ENCODE assay signal across 8 mouse cellular contexts in the genomic region with DNA sequence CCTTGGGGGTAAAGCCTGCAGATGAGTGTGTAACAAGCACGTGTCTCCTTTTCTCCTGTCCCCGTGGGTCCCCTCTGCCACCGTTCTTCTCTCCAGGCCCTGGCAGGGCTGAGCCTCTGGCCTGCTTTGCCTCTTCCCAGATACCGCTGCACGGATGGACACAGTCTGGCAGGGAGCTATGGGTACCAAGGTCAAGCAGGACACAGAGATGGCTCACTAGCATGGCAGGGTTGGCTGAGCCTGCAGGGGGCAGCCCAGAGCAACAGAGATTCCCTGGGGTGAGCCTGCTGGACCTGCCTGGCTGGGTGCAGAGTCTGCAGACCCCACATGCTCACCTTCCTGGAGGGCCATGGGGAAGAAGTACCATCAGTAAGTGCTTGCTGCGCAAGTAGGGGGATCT. TPM values are rescaled to one million over a fixed set of nuclear protein-coding genes. Genes with fewer than 3 reads are reported as not detected.
A peak's percentile ranks its signal among the peaks of the same experiment; 100 is the strongest.
DNase-seq lines count a peak whose midpoint lies in the region; ATAC-seq and TF ChIP-seq lines count a peak whose summit lies in the region.
"Had no signal": no experiment of that assay in that cellular context is flagged by ENCODE, and none has a peak within 500 bp of the region (broad histone marks: within the 10 kb centered on the region; RNA-seq: fewer than 3 reads in every experiment).

No protein-coding gene starts in this region.

- DNase-seq in CH12.LX (ENCODE audit: extremely low read depth), result no peak
- DNase-seq in Patski (ENCODE audit: low read depth, low spot score), result no peak
- DNase-seq in left cerebral cortex, adult 2 months (ENCODE audit: extremely low spot score in 1 of 2, low spot score in 2 of 2), result peak; percentile 43 to 45
- peak; percentile 93 for DNase-seq in midbrain, embryonic 11.5 days (ENCODE audit: low spot score, missing footprints)
- peak; percentile 57 to 75 for DNase-seq in spleen, postnatal 10 days (ENCODE audit: low spot score in 2 of 2)

- POLR2A ChIA-PET in Patski (lab: Charles Lee), result interaction anchor here (0.8 to 1.8 kb wide), 2 partner anchors 41 to 51 kb away, joined by 4 to 6 read pairs; a partner anchor contains a TSS

- TF ChIP-seq POLR2A in CH12.LX (IDR thresholded peaks at IDR 0.05; ENCODE audit: low read depth, low read length), result no peak

- peak; percentile 74 for ATAC-seq in Patski
- ATAC-seq in erythroblast, adult 5-6 weeks (replicated peaks; ENCODE audit: low FRiP score, poor library complexity, severe bottlenecking), result 0 out of 2 replicates have a peak, but pooled peaks have one; percentile 15
- peak; percentile 53; the same call in 1 of the 2 replicates for ATAC-seq in hindbrain, embryonic 13.5 days (ENCODE audit: low FRiP score)
- peak; percentile 26 for ATAC-seq in midbrain, embryonic 11.5 days (ENCODE audit: low FRiP score)

- H3K4me1 ChIP-seq in CH12.LX (ENCODE audit: control insufficient read depth in 1 of 2, insufficient read depth in 2 of 2), result peaks cover 3 to 26% of the 10 kb centered on the region in 2 experiments
- peaks cover 28% of the 10 kb centered on the region for H3K4me1 ChIP-seq in hindbrain, embryonic 13.5 days (replicated peaks)
- peaks cover 18% of the 10 kb centered on the region for H3K4me1 ChIP-seq in midbrain, embryonic 11.5 days (ENCODE audit: control insufficient read depth, insufficient read depth, low read length)

- no peak overlapping the region for H3K4me2 ChIP-seq in CH12.LX (ENCODE audit: insufficient read depth, low read depth, poor library complexity, severe bottlenecking)
- no peak overlapping the region for H3K4me2 ChIP-seq in hindbrain, embryonic 13.5 days
- H3K4me2 ChIP-seq in midbrain, embryonic 11.5 days, result no peak overlapping the region

- H3K27me3 ChIP-seq in CH12.LX (replicated peaks) (peaks cover 28% of the 10 kb centered on the region), Patski (no peaks in the 10 kb centered on the region)
- H3K27me3 ChIP-seq in hindbrain, embryonic 13.5 days, result 0 out of 2 replicates have a peak, but pooled peaks cover 5% of the 10 kb centered on the region
- H3K27me3 ChIP-seq in midbrain, embryonic 11.5 days (ENCODE audit: control insufficient read depth, insufficient read depth, low read length), result no peaks in the 10 kb centered on the region

- no peak for TF ChIP-seq EP300 in CH12.LX (IDR thresholded peaks at IDR 0.05; ENCODE audit: low read length)

- no peaks in the 10 kb centered on the region for H3K36me3 ChIP-seq in CH12.LX (replicated peaks in 1 of 2; ENCODE audit: control insufficient read depth in 1 of 2, insufficient read depth in 1 of 2, low read length in 1 of 2)
- no peaks in the 10 kb centered on the region for H3K36me3 ChIP-seq in hindbrain, embryonic 13.5 days
- no peaks in the 10 kb centered on the region for H3K36me3 ChIP-seq in midbrain, embryonic 11.5 days (ENCODE audit: control insufficient read depth, insufficient read depth, low read length)

- no peak overlapping the region for H3K27ac ChIP-seq in CH12.LX (ENCODE audit: insufficient read depth, low read depth)
- no peak overlapping the region for H3K27ac ChIP-seq in hindbrain, embryonic 13.5 days
- peak overlapping the region; percentile 21; the same call in 1 of the 2 replicates for H3K27ac ChIP-seq in left cerebral cortex, adult 2 months
- H3K27ac ChIP-seq in midbrain, embryonic 11.5 days (ENCODE audit: low read depth, low read length), result no peak overlapping the region; the same call in 1 of the 2 replicates

- CTCF ChIA-PET in Patski (lab: Charles Lee), result interaction anchor here (0.8 to 1.4 kb wide), 4 partner anchors 26 to 111 kb away, joined by 3 to 5 read pairs (median 4); no protein-coding TSS in a partner anchor

- peak; percentile 11 for TF ChIP-seq RAD21 in CH12.LX (IDR thresholded peaks at IDR 0.05; ENCODE audit: low read depth, low read length)

- H3K9me3 ChIP-seq in CH12.LX (replicated peaks; ENCODE audit: low read length), result peaks cover 4% of the 10 kb centered on the region
- H3K9me3 ChIP-seq in hindbrain, embryonic 13.5 days, result no peaks in the 10 kb centered on the region
- no peaks in the 10 kb centered on the region for H3K9me3 ChIP-seq in midbrain, embryonic 11.5 days (ENCODE audit: control insufficient read depth, low read length)
- H3K9me3 ChIP-seq: megakaryocyte, embryonic 14.5 days had no signal

- in situ Hi-C loops in CH12.LX (cut with MboI; ENCODE audit: low pct_ligation_motif_present, low pct_unique_long_range_greater_than_20kb, low sequenced_read_pairs) (no loop called here), Patski (cut with MboI; ENCODE audit: low pct_unique_long_range_greater_than_20kb) (loop anchor here (5.0 kb wide), 1 partner anchor 41 kb away; a partner anchor contains a TSS)

- H3K9ac ChIP-seq in CH12.LX (ENCODE audit: insufficient read depth, low read depth), result no peak overlapping the region
- no peak overlapping the region for H3K9ac ChIP-seq in hindbrain, embryonic 13.5 days
- peak overlapping the region; percentile 36; the same call in 1 of the 2 replicates for H3K9ac ChIP-seq in midbrain, embryonic 11.5 days (ENCODE audit: low read length)

- peak in 1 of 2 experiments; percentile 52; a peak in 2 of 4 replicates for TF ChIP-seq CTCF in CH12.LX (conservative IDR thresholded peaks at IDR 0.05 in 1 of 2, IDR thresholded peaks at IDR 0.05 in 1 of 2; ENCODE audit: low read depth in 2 of 2, low read length in 2 of 2)
- TF ChIP-seq CTCF in Patski (IDR thresholded peaks at IDR 0.05), result no peak
- TF ChIP-seq CTCF in left cerebral cortex, adult 2 months (IDR thresholded peaks at IDR 0.05), result peak; percentile 61

- intact Hi-C loops in left cerebral cortex, adult 2 months (cut with DNase I), result no loop called here

- H3K4me3 ChIP-seq in CH12.LX (replicated peaks in 1 of 3; ENCODE audit: low read depth in 2 of 3, low read length in 2 of 3, poor library complexity in 1 of 3), result no peak overlapping the region
- no peak overlapping the region for H3K4me3 ChIP-seq in hindbrain, embryonic 13.5 days
- no peak overlapping the region for H3K4me3 ChIP-seq in left cerebral cortex, adult 2 months
- H3K4me3 ChIP-seq in midbrain, embryonic 11.5 days (ENCODE audit: low read depth, low read length), result no peak overlapping the region
- H3K4me3 ChIP-seq: megakaryocyte, embryonic 14.5 days had no signal

- H3K79me2 ChIP-seq in CH12.LX (replicated peaks; ENCODE audit: control insufficient read depth, extremely low read depth, insufficient read depth, poor library complexity, severe bottlenecking), result no peaks in the 10 kb centered on the region

- WGBS in hindbrain, embryonic 13.5 days, result 47% methylated on average over 6 of the region's 6 CpGs
- 53% methylated on average over 6 of the region's 6 CpGs for WGBS in midbrain, embryonic 11.5 days

- dilution Hi-C loops in CH12.LX (cut with MboI; ENCODE audit: extremely low pct_ligation_motif_present, extremely low pct_unique_long_range_greater_than_20kb, low sequenced_read_pairs), result no loop called here

TF ChIP-seq in CH12.LX, 34 proteins besides CTCF, POLR2A, EP300 and RAD21:
- no peak for TF ChIP-seq MXI1 (IDR thresholded peaks at IDR 0.05; ENCODE audit: low read depth, low read length)
- no peak for TF ChIP-seq CHD2 (IDR thresholded peaks at IDR 0.05; ENCODE audit: low read length)
- TF ChIP-seq SMC3 (IDR thresholded peaks at IDR 0.05; ENCODE audit: low read depth, low read length), result peak; percentile 38
- TF ChIP-seq E2F4 (IDR thresholded peaks at IDR 0.05; ENCODE audit: insufficient replicate concordance, low read depth, low read length), result no peak
- TF ChIP-seq HCFC1 (IDR thresholded peaks at IDR 0.05; ENCODE audit: low read depth, low read length), result no peak
- TF ChIP-seq ETS1 (conservative IDR thresholded peaks at IDR 0.05; ENCODE audit: low read depth, low read length), result no peak

RNA-seq across cellular contexts. Expression of a gene that starts 1.0 kb away (rescaled TPM):
- total RNA-seq in CH12.LX (2012; rRNA removed) (not detected in 2 replicates), CH12.LX (2014; rRNA removed) (not detected in 2 replicates)
- polyA plus RNA-seq in CH12.LX (2012; ENCODE audit: insufficient read length, low read depth) (not detected in 2 replicates), Patski (2021) (1.4 TPM)
- not detected in 2 replicates for total RNA-seq in erythroblast, adult 5-6 weeks (2015; ENCODE audit: low replicate concordance)
- total RNA-seq in erythroblast, adult 5-6 weeks (2017; ENCODE audit: low replicate concordance), result not detected in 2 replicates
- not detected in 2 replicates for polyA plus RNA-seq in hindbrain, embryonic 13.5 days (2015; fragmentation: Nextera tagmentation; extraction: Ambion mirVana)
- total RNA-seq in left cerebral cortex, adult 2 months (2021), result not detected
- 0.39 TPM in 1 of 2 replicates, not detected in the other for polyA plus RNA-seq in midbrain, embryonic 11.5 days (2014; fragmentation: Nextera tagmentation; extraction: Ambion mirVana)

RNA-seq across cellular contexts. Expression of a gene that starts 41.3 kb away (rescaled TPM):
- total RNA-seq in CH12.LX (2012; rRNA removed), result not detected in 2 replicates
- total RNA-seq in CH12.LX (2014; rRNA removed), result not detected in 2 replicates
- polyA plus RNA-seq in CH12.LX (2012; ENCODE audit: insufficient read length, low read depth), result not detected in 2 replicates
- polyA plus RNA-seq in Patski (2021), result 56.0 TPM
- total RNA-seq in erythroblast, adult 5-6 weeks (2015; ENCODE audit: low replicate concordance), result 2.9 and 9.4 TPM in 2 replicates
- 4.4 and 9.9 TPM in 2 replicates for total RNA-seq in erythroblast, adult 5-6 weeks (2017; ENCODE audit: low replicate concordance)
- polyA plus RNA-seq in hindbrain, embryonic 13.5 days (2015; fragmentation: Nextera tagmentation; extraction: Ambion mirVana), result 22.9 and 27.1 TPM in 2 replicates
- total RNA-seq in left cerebral cortex, adult 2 months (2021), result 10 to 100 TPM; 25.9 to 26.2 TPM
- polyA plus RNA-seq in midbrain, embryonic 11.5 days (2014; fragmentation: Nextera tagmentation; extraction: Ambion mirVana), result 38.3 and 40.5 TPM in 2 replicates

Comparison
In these comparisons a context has a peak if more than half of its experiments do, and no peak if none do; other contexts are left out.
1. DNase-seq: peak in left cerebral cortex, adult 2 months (2 of 2), midbrain, embryonic 11.5 days (single experiment) and spleen, postnatal 10 days (2 of 2); none in CH12.LX (single experiment) and Patski (single experiment).
2. ATAC-seq: peak in every context shown above with its lines; median percentile 74 in Patski; 53 in hindbrain, embryonic 13.5 days; 26 in midbrain, embryonic 11.5 days; 15 in erythroblast, adult 5-6 weeks.
3. RNA of a gene that starts 41.3 kb away (polyA plus RNA-seq): 56.0 TPM in Patski (single experiment), 38.3 to 40.5 TPM in midbrain, embryonic 11.5 days and 22.9 to 27.1 TPM in hindbrain, embryonic 13.5 days; not detected in CH12.LX; every median in the first group is over 10 times any median in the second.